Mouse (Mus musculus) ES-Bruce4 (cell line): ENCODE data around the gene Vdac1. TPM values are rescaled to one million over a fixed set of nuclear protein-coding genes. Genes with fewer than 3 reads are reported as not detected.
"Not testable (repeated sequence)": the region's sequence is repeated elsewhere in the genome, so short reads cannot be mapped to it uniquely, and the experiment has no call there.

Source experiments
- H3K27ac ChIP-seq: 2 replicates; pipeline ENCODE4 v1.5.1; 2012; ENCODE audit warnings: low read length, inconsistent platforms; ENCODE audit not compliant: insufficient read depth
- H3K27me3 ChIP-seq: 2 replicates; pipeline ENCODE4 v1.6.1; 2012; ENCODE audit warnings: mild to moderate bottlenecking, low read length, inconsistent platforms; ENCODE audit not compliant: control insufficient read depth, poor library complexity, insufficient read depth, severe bottlenecking
- H3K36me3 ChIP-seq: 2 replicates; pipeline ENCODE4 v1.6.1; 2012; ENCODE audit warnings: inconsistent platforms, mild to moderate bottlenecking, low read length, moderate library complexity; ENCODE audit not compliant: control insufficient read depth, poor library complexity, insufficient read depth, severe bottlenecking
- H3K4me1 ChIP-seq: one replicate; pipeline ENCODE4 v1.8.1; 2011; ENCODE audit warnings: low read length; ENCODE audit not compliant: control insufficient read depth, insufficient read depth
- H3K4me3 ChIP-seq: 2 replicates; pipeline ENCODE4 v1.5.1; 2011; ENCODE audit warnings: low read depth, mild to moderate bottlenecking, low read length
- H3K9ac ChIP-seq: 2 replicates; pipeline ENCODE4 v1.6.1; 2012; ENCODE audit warnings: low read depth, mild to moderate bottlenecking, inconsistent platforms; ENCODE audit not compliant: poor library complexity, severe bottlenecking
- H3K9me3 ChIP-seq: replicated peaks from 2 replicates; pipeline ENCODE4 v1.6.1; 2012; ENCODE audit warnings: mild to moderate bottlenecking, low read length, inconsistent platforms; ENCODE audit not compliant: control insufficient read depth, poor library complexity, insufficient read depth, severe bottlenecking
- CTCF ChIP-seq: IDR thresholded peaks from one replicate; pipeline ENCODE4 v1.8.1; 2011; ENCODE audit warnings: low read depth, low read length
- EP300 ChIP-seq: IDR thresholded peaks from 2 replicates; pipeline ENCODE4 v1.6.1; 2011; ENCODE audit warnings: low read depth, low read length; ENCODE audit not compliant: insufficient read depth
- POLR2A ChIP-seq: IDR thresholded peaks from one replicate; pipeline ENCODE4 v1.8.1; 2011; ENCODE audit warnings: low read length; ENCODE audit not compliant: insufficient read depth
- polyA plus RNA-seq: library from polyadenylated mRNA; stranded (reverse); fragments of >200 nt; gene quantifications from 2 replicates; pipeline ENCODE4 v1.2.4, GENCODE M21; 2011; ENCODE audit warnings: low read depth; ENCODE audit not compliant: missing spikeins, insufficient read depth, insufficient read length

Vdac1 gene
- polyA plus RNA-seq, 1 experiment: 491 TPM

DNA sequence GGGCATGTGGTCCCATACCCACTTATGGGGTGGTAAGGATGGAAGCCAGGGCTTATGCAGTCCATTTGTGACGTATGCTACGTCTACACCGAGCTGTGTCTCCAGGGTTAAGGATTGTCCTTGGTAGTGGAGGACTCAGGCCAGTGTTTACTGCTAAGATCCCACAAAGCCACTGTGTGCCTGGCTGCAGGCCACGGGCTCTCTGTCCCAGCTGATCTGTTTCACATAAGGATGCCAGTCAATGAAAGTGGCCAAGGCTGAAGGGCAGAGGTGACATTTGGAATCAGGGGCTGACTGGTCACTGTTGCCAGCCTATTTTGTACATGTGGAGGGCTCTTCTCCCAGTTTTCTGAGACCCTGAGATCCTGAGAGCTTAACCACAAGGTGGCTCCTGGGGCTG lies 16.9 kb downstream of the Vdac1 start:
- peaks cover 68% of the 10 kb centered on the region for H3K36me3 ChIP-seq

GRCm38 (mm10) chr11:52379241-52379640 lies 18.6 kb downstream of the Vdac1 start:
- Histone ChIP-seq H3K4me1 (no peaks in the 10 kb centered on the region), H3K9me3 (no peaks in the 10 kb centered on the region), H3K27ac (no peak overlapping the region), H3K36me3 (peaks cover 82% of the 10 kb centered on the region), H3K9ac (no peak overlapping the region), H3K4me3 (no peak overlapping the region), H3K27me3 (no peaks in the 10 kb centered on the region)
- TF ChIP-seq POLR2A (no peak), EP300 (no peak), CTCF (no peak)

More for the DNA sequence above, 16.9 kb downstream of the Vdac1 start:
- no peaks in the 10 kb centered on the region for H3K27me3 ChIP-seq
- H3K4me1 ChIP-seq: no peaks in the 10 kb centered on the region
- no peak overlapping the region for H3K4me3 ChIP-seq
- TF ChIP-seq EP300: no peak
- no peak for TF ChIP-seq CTCF
- TF ChIP-seq POLR2A: no peak
- no peak overlapping the region for H3K27ac ChIP-seq
- no peaks in the 10 kb centered on the region for H3K9me3 ChIP-seq
- no peak overlapping the region for H3K9ac ChIP-seq

DNA sequence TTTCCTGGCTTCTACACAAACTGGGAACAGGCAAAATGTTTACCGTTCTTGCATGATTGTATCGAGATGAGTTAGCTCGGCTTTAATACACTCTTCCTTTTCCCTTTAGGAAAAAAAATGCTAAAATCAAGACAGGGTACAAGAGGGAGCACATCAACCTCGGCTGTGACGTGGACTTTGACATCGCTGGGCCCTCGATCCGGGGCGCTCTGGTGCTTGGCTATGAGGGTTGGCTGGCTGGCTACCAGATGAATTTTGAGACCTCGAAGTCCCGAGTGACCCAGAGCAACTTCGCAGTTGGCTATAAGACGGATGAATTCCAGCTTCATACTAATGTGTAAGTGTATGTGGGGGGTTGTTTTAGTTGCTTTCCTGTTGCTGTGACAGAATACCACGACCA lies 23.1 kb downstream of the Vdac1 start:
- H3K9me3 ChIP-seq: no peaks in the 10 kb centered on the region
- H3K27ac ChIP-seq: no peak overlapping the region
- H3K4me1 ChIP-seq: peaks cover 3% of the 10 kb centered on the region
- peaks cover 76% of the 10 kb centered on the region for H3K36me3 ChIP-seq
- H3K27me3 ChIP-seq: no peaks in the 10 kb centered on the region
- H3K9ac ChIP-seq: no peak overlapping the region
- no peak overlapping the region for H3K4me3 ChIP-seq
- TF ChIP-seq POLR2A: no peak
- no peak for TF ChIP-seq EP300
- no peak for TF ChIP-seq CTCF

- H3K9me3 ChIP-seq: no peaks in the 10 kb centered on the region
- no peaks in the 10 kb centered on the region for H3K27me3 ChIP-seq
- TF ChIP-seq EP300: no peak
- no peak for TF ChIP-seq POLR2A
- TF ChIP-seq CTCF: no peak
- H3K36me3 ChIP-seq: peaks cover 67% of the 10 kb centered on the region
- H3K9ac ChIP-seq: no peak overlapping the region
- peaks cover 3% of the 10 kb centered on the region for H3K4me1 ChIP-seq
- no peak overlapping the region for H3K4me3 ChIP-seq
- no peak overlapping the region for H3K27ac ChIP-seq
Observed at GRCm38 (mm10) chr11:52384667-52385066, 24.0 kb downstream of the Vdac1 start.

DNA sequence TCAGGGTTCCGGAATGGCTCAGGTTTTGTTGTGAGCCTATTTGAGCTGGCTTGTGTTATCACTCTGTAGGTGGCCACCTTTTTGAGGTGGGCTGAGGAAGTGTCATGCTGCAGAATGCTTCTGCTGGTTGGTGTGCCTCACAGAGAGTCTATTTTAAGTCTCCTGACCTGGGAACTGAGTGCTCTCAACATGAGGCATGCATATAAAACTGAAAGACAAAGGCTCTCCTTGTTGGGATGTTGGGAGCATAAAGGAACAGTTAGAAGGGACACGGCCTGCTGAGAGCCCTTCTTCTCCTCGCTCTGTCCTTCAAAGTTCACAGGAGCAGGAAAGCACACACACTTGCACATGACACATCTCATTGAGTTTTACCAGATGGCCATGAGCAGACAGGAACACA lies 26.2 kb downstream of the Vdac1 start:
- peak overlapping the region; percentile 70 for H3K27ac ChIP-seq
- peaks cover 54% of the 10 kb centered on the region for H3K36me3 ChIP-seq
- no peak overlapping the region for H3K9ac ChIP-seq
- TF ChIP-seq CTCF (no peak), POLR2A (no peak), EP300 (no peak)
- H3K27me3 ChIP-seq: no peaks in the 10 kb centered on the region
- H3K4me3 ChIP-seq: no peak overlapping the region
- peaks cover 3% of the 10 kb centered on the region for H3K4me1 ChIP-seq
- no peaks in the 10 kb centered on the region for H3K9me3 ChIP-seq

- H3K9ac ChIP-seq: no peak overlapping the region
- H3K4me1 ChIP-seq: peaks cover 3% of the 10 kb centered on the region
- H3K27ac ChIP-seq: peak overlapping the region; percentile 80
- no peaks in the 10 kb centered on the region for H3K27me3 ChIP-seq
- peaks cover 48% of the 10 kb centered on the region for H3K36me3 ChIP-seq
- no peak overlapping the region for H3K4me3 ChIP-seq
- no peak for TF ChIP-seq POLR2A
- TF ChIP-seq EP300: peak; percentile 63; the same call in 1 of the 2 replicates
- no peak for TF ChIP-seq CTCF
- no peaks in the 10 kb centered on the region for H3K9me3 ChIP-seq
Observed at GRCm38 (mm10) chr11:52388150-52388549, 27.5 kb downstream of the Vdac1 start.

- H3K27me3 ChIP-seq: not testable (repeated sequence)
Observed at GRCm38 (mm10) chr11:52388979-52389378, 28.3 kb downstream of the Vdac1 start.

More at GRCm38 (mm10) chr11:52388979-52389378, 28.3 kb downstream of the Vdac1 start:
- Histone ChIP-seq H3K27ac (peak overlapping the region; percentile 80), H3K36me3 (peaks cover 41% of the 10 kb centered on the region)
- not testable (repeated sequence) for H3K9ac ChIP-seq, H3K9me3 ChIP-seq, H3K4me1 ChIP-seq, H3K4me3 ChIP-seq
